Mouse (Mus musculus) heart, adult 2 months (tissue): Measurements from ENCODE around the gene Rab11fip4.

Source experiments
- CTCF ChIP-seq: fragments of 200-600 bp; IDR thresholded peaks from 2 replicates; pipeline ENCODE4 v1.8.1; 2022; ENCODE audit warnings: antibody characterized with exemption, mild to moderate bottlenecking, moderate library complexity
- POLR2A ChIP-seq: fragments of 200-500 bp; IDR thresholded peaks from 2 replicates; pipeline ENCODE4 v1.6.1; 2011; ENCODE audit warnings: mild to moderate bottlenecking, low read depth, low read length, control low read depth; ENCODE audit not compliant: insufficient read depth

DNA sequence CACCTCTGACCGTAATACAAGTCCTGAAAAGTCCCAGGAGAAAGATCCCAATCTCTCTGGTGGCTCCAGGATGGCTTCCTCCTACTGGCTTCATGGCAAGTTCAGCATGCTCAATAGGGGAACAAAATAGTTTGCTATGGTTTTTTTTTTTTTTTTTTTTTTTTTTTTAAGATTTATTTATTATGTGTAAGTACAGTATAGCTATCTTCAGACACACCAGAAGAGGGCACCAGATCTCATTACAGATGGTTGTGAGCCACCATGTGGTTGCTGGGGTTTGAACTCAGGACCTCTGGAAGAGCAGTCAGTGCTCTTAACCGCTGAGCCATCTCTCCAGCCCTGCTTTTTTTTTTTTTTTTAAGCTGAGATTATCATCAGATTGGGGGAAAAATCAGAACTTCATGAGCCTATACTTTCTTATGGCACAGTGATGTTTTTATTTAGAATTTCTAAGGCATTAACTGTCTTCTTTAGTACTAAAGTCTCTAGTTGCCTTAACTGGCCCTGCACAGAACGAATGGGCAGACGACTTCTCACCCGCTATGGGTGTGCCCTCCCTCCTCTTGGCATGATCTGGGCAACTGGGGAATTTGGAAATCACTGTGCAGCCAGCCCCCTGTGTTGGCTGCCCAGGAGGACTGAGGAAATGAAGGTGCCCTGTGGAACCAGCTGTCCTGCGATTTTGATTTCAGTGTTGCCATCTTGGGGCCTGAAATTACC lies 124.9 kb downstream of the Rab11fip4 start:
- TF ChIP-seq POLR2A (no peak), CTCF (no peak)
